10 mouse cellular contexts compared by ENCODE assay signal in the genomic region with DNA sequence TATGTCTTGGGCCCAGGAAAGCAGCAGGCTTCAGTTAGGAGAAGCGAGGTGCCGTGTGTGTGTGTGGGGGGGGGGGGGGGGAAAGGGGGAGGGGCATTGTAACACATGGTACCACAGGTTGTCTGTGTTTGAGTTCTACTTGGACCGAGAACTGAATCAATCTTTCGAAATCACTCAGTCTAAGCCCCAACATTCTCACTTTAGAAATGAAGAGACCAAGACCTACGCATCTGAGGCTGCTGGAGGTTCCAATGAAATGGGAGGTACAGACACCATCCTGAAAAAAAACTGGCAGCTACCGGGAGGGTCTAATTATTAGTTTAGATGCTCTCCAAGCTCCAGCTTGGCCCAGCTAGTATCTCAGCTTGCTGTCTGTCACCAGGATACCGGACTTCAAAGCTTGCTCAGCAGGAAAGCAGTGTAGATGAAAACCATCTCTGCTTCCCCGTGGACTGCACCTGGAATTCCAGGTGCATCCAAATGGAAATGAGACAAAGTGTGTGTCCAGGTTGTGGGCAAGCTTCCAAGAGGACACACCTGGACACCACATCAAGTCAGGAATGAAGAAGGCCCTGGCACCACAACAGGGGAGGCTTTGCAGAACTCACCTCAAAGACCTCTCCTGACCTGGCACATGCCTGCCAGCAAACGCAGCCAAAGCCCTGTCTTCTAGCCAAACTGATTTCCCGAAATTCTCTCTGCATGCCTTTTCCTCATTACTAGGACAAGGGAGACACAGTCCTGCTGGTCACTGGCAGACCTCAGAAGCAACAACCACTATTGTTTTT. TPM values are rescaled to one million over a fixed set of nuclear protein-coding genes. Genes with fewer than 3 reads are reported as not detected.
A peak's percentile ranks its signal among the peaks of the same experiment; 100 is the strongest.
DNase-seq lines count a peak whose midpoint lies in the region.
"Had no signal": no experiment of that assay in that cellular context is flagged by ENCODE, and none has a peak within 500 bp of the region (broad histone marks: within the 10 kb centered on the region; RNA-seq: fewer than 3 reads in every experiment).

No protein-coding gene starts in this region.

- intact Hi-C loops in heart, postnatal 25 days (cut with DNase I): no loop called here
- intact Hi-C loops in heart, postnatal 14 days (cut with DNase I): no loop called here
- intact Hi-C loops in left cerebral cortex, postnatal 14 days (cut with DNase I): no loop called here

- DNase-seq in heart, adult 18-20 months: peak; percentile 75 to 79
- no peak for DNase-seq in heart, postnatal 25 days (ENCODE audit: low spot score)
- peak; percentile 90 for DNase-seq in brain, adult 2 months (ENCODE audit: low read depth, low spot score)
- peak; percentile 85 for DNase-seq in cerebellum, adult 9-11 months
- peak; percentile 43 to 68 for DNase-seq in heart, postnatal 14 days
- no peak for DNase-seq in ovary, postnatal 36 days (ENCODE audit: low spot score)
- DNase-seq in right cerebral cortex, adult 2 months (ENCODE audit: low spot score in 2 of 2): no peak
- DNase-seq in left cerebral cortex, postnatal 14 days (ENCODE audit: low spot score in 2 of 2): no peak
- DNase-seq: lung, postnatal 36 days; thymus, postnatal 36 days had no signal

RNA-seq across cellular contexts. Expression of gene Tgfbr3, which starts 28.5 kb away (rescaled TPM):
- 10 to 100 TPM; 36.4 to 44.5 TPM for total RNA-seq in heart, adult 18-20 months (2021)
- total RNA-seq in heart, postnatal 25 days (2021): 10 to 100 TPM; 42.9 to 50.8 TPM
- 10 to 100 TPM; 47.3 to 59.0 TPM for total RNA-seq in heart, postnatal 14 days (2021)
- total RNA-seq in left cerebral cortex, postnatal 14 days (2021): 1 to 10 TPM; 9.3 TPM

Comparison
In these comparisons a context has a peak if more than half of its experiments do, and no peak if none do; other contexts are left out.
1. DNase-seq: peak in heart, adult 18-20 months (2 of 2), brain, adult 2 months (single experiment), cerebellum, adult 9-11 months (single experiment) and heart, postnatal 14 days (2 of 2); none in heart, postnatal 25 days (single experiment), ovary, postnatal 36 days (single experiment), right cerebral cortex, adult 2 months (0 of 2) and left cerebral cortex, postnatal 14 days (0 of 2).